Mouse (Mus musculus) macrophage (primary cell): ENCODE measurements around the gene Stau1. TPM values are rescaled to one million over a fixed set of nuclear protein-coding genes. Genes with fewer than 3 reads are reported as not detected.

Experiments
- H3K27ac ChIP-seq: fragments of 350-480 bp; formaldehyde crosslinking; 2 replicates; pipeline ENCODE4 v1.9.0; 2021
- H3K36me3 ChIP-seq: fragments of 350-480 bp; formaldehyde crosslinking; 2 replicates; pipeline ENCODE4 v1.9.0; 2021; ENCODE audit errors: inconsistent target
- H3K4me3 ChIP-seq: fragments of 350-480 bp; formaldehyde crosslinking; 2 replicates; pipeline ENCODE4 v1.9.0; 2021; ENCODE audit errors: inconsistent target
- H3K79me2 ChIP-seq: fragments of 350-480 bp; formaldehyde crosslinking; 2 replicates; pipeline ENCODE4 v1.9.0; 2021; ENCODE audit errors: inconsistent target
- WGBS: methylation state at CpG from one replicate; pipeline ENCODE4 v1.1.7; 2026; ENCODE audit warnings: inconsistent platforms; ENCODE audit not compliant: missing documents; 5-methylcytosine and 5-hydroxymethylcytosine counted together
- polyA plus RNA-seq: library from polyadenylated mRNA; stranded (reverse); fragments of 250-400 nt; gene quantifications from 3 replicates; pipeline ENCODE4 v1.2.4, GENCODE M21; 2018; ENCODE audit warnings: inconsistent platforms

The Stau1 gene
- polyA plus RNA-seq, 1 experiment from 2014 or later = 69.7 TPM

- peaks cover 26% of the 10 kb centered on the region for H3K36me3 ChIP-seq
- 36% methylated on average over 2 of the region's 2 CpGs for WGBS
Measured at GRCm38 (mm10) chr2:166964773-166965172, 31.3 kb downstream of the Stau1 start.

GRCm38 (mm10) chr2:166963257-166963656 is 32.8 kb downstream of the Stau1 start:
- H3K4me3 ChIP-seq = no peak overlapping the region
- WGBS = 96% methylated on average over 3 of the region's 8 CpGs
- no peak overlapping the region for H3K27ac ChIP-seq
- H3K79me2 ChIP-seq = peaks cover 61% of the 10 kb centered on the region
- peaks cover 37% of the 10 kb centered on the region for H3K36me3 ChIP-seq

More at GRCm38 (mm10) chr2:166964773-166965172, 31.3 kb downstream of the Stau1 start:
- H3K27ac ChIP-seq = peak overlapping the region; percentile 19; the same call in 1 of the 2 replicates
- peaks cover 76% of the 10 kb centered on the region for H3K79me2 ChIP-seq
- no peak overlapping the region for H3K4me3 ChIP-seq

GRCm38 (mm10) chr2:166960648-166961330 is 35.3 kb downstream of the Stau1 start:
- no peak overlapping the region for H3K4me3 ChIP-seq
- H3K79me2 ChIP-seq = peaks cover 43% of the 10 kb centered on the region
- H3K27ac ChIP-seq = no peak overlapping the region
- 87% methylated on average over 6 of the region's 8 CpGs for WGBS
- H3K36me3 ChIP-seq = peaks cover 47% of the 10 kb centered on the region

- no peak overlapping the region for H3K4me3 ChIP-seq
- H3K27ac ChIP-seq = no peak overlapping the region
- 64% methylated on average over 7 of the region's 7 CpGs for WGBS
- H3K36me3 ChIP-seq = peaks cover 74% of the 10 kb centered on the region
- peaks cover 7% of the 10 kb centered on the region; the same call in 1 of the 2 replicates for H3K79me2 ChIP-seq
Measured at GRCm38 (mm10) chr2:166956805-166957204, 39.3 kb downstream of the Stau1 start.

GRCm38 (mm10) chr2:166952151-166952550 is 43.9 kb downstream of the Stau1 start:
- Histone ChIP-seq H3K4me3 (no peak overlapping the region), H3K36me3 (peaks cover 89% of the 10 kb centered on the region), H3K79me2 (no peaks in the 10 kb centered on the region; the same call in 1 of the 2 replicates), H3K27ac (no peak overlapping the region)
- WGBS = 89% methylated on average over 6 of the region's 6 CpGs

GRCm38 (mm10) chr2:166950853-166951648 is 45.0 kb downstream of the Stau1 start:
- H3K27ac ChIP-seq = no peak overlapping the region
- H3K4me3 ChIP-seq = no peak overlapping the region
- no peaks in the 10 kb centered on the region; the same call in 1 of the 2 replicates for H3K79me2 ChIP-seq
- H3K36me3 ChIP-seq = peaks cover 94% of the 10 kb centered on the region
- WGBS = 91% methylated on average over 14 of the region's 14 CpGs

- Histone ChIP-seq H3K36me3 (peaks cover 86% of the 10 kb centered on the region), H3K27ac (no peak overlapping the region), H3K4me3 (no peak overlapping the region), H3K79me2 (no peaks in the 10 kb centered on the region; the same call in 1 of the 2 replicates)
- WGBS = 88% methylated on average over 10 of the region's 10 CpGs
Measured at GRCm38 (mm10) chr2:166948936-166949335, 47.2 kb downstream of the Stau1 start.

GRCm38 (mm10) chr2:166948246-166948645 is 47.9 kb downstream of the Stau1 start:
- 91% methylated on average over 1 of the region's 1 CpGs for WGBS
- peaks cover 84% of the 10 kb centered on the region for H3K36me3 ChIP-seq
- no peak overlapping the region for H3K4me3 ChIP-seq
- H3K79me2 ChIP-seq = no peaks in the 10 kb centered on the region; the same call in 1 of the 2 replicates
- no peak overlapping the region for H3K27ac ChIP-seq

GRCm38 (mm10) chr2:166945456-166945855 is 50.6 kb downstream of the Stau1 start:
- Histone ChIP-seq H3K4me3 (no peak overlapping the region), H3K36me3 (peaks cover 81% of the 10 kb centered on the region), H3K27ac (no peak overlapping the region), H3K79me2 (no peaks in the 10 kb centered on the region)
- WGBS = 56% methylated on average over 4 of the region's 4 CpGs

GRCm38 (mm10) chr2:166944346-166944745 is 51.8 kb downstream of the Stau1 start:
- no peak overlapping the region for H3K27ac ChIP-seq
- WGBS = 93% methylated on average over 1 of the region's 1 CpGs
- H3K36me3 ChIP-seq = peaks cover 71% of the 10 kb centered on the region
- no peak overlapping the region for H3K4me3 ChIP-seq
- H3K79me2 ChIP-seq = no peaks in the 10 kb centered on the region

GRCm38 (mm10) chr2:166943146-166943545 is 53.0 kb downstream of the Stau1 start:
- 87% methylated on average over 2 of the region's 2 CpGs for WGBS
- Histone ChIP-seq H3K4me3 (no peak overlapping the region), H3K36me3 (peaks cover 59% of the 10 kb centered on the region), H3K79me2 (no peaks in the 10 kb centered on the region), H3K27ac (no peak overlapping the region)

- 93% methylated on average over 2 of the region's 2 CpGs for WGBS
- no peak overlapping the region for H3K27ac ChIP-seq
- H3K4me3 ChIP-seq = no peak overlapping the region
- peaks cover 46% of the 10 kb centered on the region for H3K36me3 ChIP-seq
- no peaks in the 10 kb centered on the region for H3K79me2 ChIP-seq
Measured at GRCm38 (mm10) chr2:166936166-166936565, 59.9 kb downstream of the Stau1 start.

GRCm38 (mm10) chr2:166935582-166935981 is 60.5 kb downstream of the Stau1 start:
- peaks cover 40% of the 10 kb centered on the region for H3K36me3 ChIP-seq
- 91% methylated on average over 7 of the region's 7 CpGs for WGBS
- H3K27ac ChIP-seq = no peak overlapping the region
- no peaks in the 10 kb centered on the region for H3K79me2 ChIP-seq
- no peak overlapping the region for H3K4me3 ChIP-seq

GRCm38 (mm10) chr2:166934416-166934815 is 61.7 kb downstream of the Stau1 start:
- H3K36me3 ChIP-seq = peaks cover 50% of the 10 kb centered on the region
- 91% methylated on average over 4 of the region's 5 CpGs for WGBS

GRCm38 (mm10) chr2:166933943-166934342 is 62.2 kb downstream of the Stau1 start:
- Histone ChIP-seq H3K27ac (no peak overlapping the region), H3K79me2 (no peaks in the 10 kb centered on the region), H3K36me3 (peaks cover 55% of the 10 kb centered on the region), H3K4me3 (no peak overlapping the region)
- 97% methylated on average over 6 of the region's 6 CpGs for WGBS

More at GRCm38 (mm10) chr2:166934416-166934815, 61.7 kb downstream of the Stau1 start:
- no peak overlapping the region for H3K27ac ChIP-seq
- no peaks in the 10 kb centered on the region for H3K79me2 ChIP-seq
- no peak overlapping the region for H3K4me3 ChIP-seq
